In the genomic region with DNA sequence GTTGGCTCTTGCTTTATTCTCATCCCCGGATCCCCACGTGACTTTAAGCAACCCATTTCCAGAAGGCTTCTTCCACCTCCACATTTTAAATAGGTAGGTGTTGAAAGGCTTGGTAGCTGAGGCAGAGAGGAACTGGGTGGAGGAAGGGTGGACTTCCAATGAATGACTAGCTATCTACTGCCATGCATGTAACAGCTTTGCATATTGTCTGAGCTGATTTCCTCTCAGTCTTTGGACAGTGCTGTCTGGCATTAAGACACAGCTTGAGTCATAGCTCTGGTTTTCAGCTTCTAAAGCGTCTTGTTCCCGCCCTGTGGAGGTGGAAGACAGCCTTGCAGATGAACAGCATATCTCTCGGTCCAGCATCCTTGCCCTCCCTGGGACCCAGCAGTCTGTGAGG, we compare ENCODE assay signal across 17 mouse cellular contexts. TPM values are rescaled to one million over a fixed set of nuclear protein-coding genes. Genes with fewer than 3 reads are reported as not detected.
DNase-seq lines count a peak whose midpoint lies in the region; ATAC-seq and TF ChIP-seq lines count a peak whose summit lies in the region.
"Had no signal": no experiment of that assay in that cellular context is flagged by ENCODE, and none has a peak within 500 bp of the region (broad histone marks: within the 10 kb centered on the region; RNA-seq: fewer than 3 reads in every experiment).

No protein-coding gene starts in this region.

- H3K4me3 ChIP-seq in limb, embryonic 15.5 days: no peak overlapping the region
- H3K4me3 ChIP-seq in limb, embryonic 10.5 days: no peak overlapping the region
- H3K4me3 ChIP-seq in myocyte: no peak overlapping the region
- H3K4me3 ChIP-seq: embryonic facial prominence, embryonic 15.5 days; left cerebral cortex, adult 2 months; midbrain, embryonic 13.5 days had no signal

- no peak for DNase-seq in limb, embryonic 10.5 days (ENCODE audit: low spot score)
- DNase-seq in 416B (ENCODE audit: low read depth): peak; percentile 33
- peak; percentile 68 for DNase-seq in Muller cell, postnatal 12 days (ENCODE audit: inconsistent ontology term)
- DNase-seq in right cerebral cortex, postnatal 25 days: no peak
- DNase-seq in lung, postnatal 4 days: no peak
- no peak for DNase-seq in layer of hippocampus, postnatal 14 days (ENCODE audit: low spot score in 2 of 2)
- DNase-seq: adrenal gland, postnatal 25 days; gastrocnemius, postnatal 36 days; kidney, adult 2 months; lung, embryonic 14.5 days had no signal

- TF ChIP-seq POLR2A in myocyte (IDR thresholded peaks at IDR 0.05; ENCODE audit: insufficient read length, low read depth): no peak

- WGBS in limb, embryonic 15.5 days: 67% methylated on average over 5 of the region's 5 CpGs
- 81% methylated on average over 5 of the region's 5 CpGs for WGBS in limb, embryonic 10.5 days

- peaks cover 52% of the 10 kb centered on the region for H3K4me1 ChIP-seq in limb, embryonic 15.5 days
- peaks cover 61% of the 10 kb centered on the region for H3K4me1 ChIP-seq in limb, embryonic 10.5 days

- H3K9ac ChIP-seq in limb, embryonic 15.5 days: no peak overlapping the region
- H3K9ac ChIP-seq: embryonic facial prominence, embryonic 15.5 days; lung, embryonic 14.5 days; midbrain, embryonic 13.5 days had no signal

- no peaks in the 10 kb centered on the region for H3K27me3 ChIP-seq in limb, embryonic 15.5 days
- no peaks in the 10 kb centered on the region for H3K27me3 ChIP-seq in limb, embryonic 10.5 days (ENCODE audit: low read depth, poor library complexity, severe bottlenecking)
- H3K27me3 ChIP-seq in myocyte (ENCODE audit: control insufficient read depth, insufficient read depth, insufficient read length): no peaks in the 10 kb centered on the region
- H3K27me3 ChIP-seq: embryonic facial prominence, embryonic 15.5 days; midbrain, embryonic 13.5 days had no signal

- no peaks in the 10 kb centered on the region for H3K9me3 ChIP-seq in limb, embryonic 15.5 days
- no peaks in the 10 kb centered on the region for H3K9me3 ChIP-seq in limb, embryonic 10.5 days (replicated peaks)
- H3K9me3 ChIP-seq: embryonic facial prominence, embryonic 15.5 days; midbrain, embryonic 13.5 days had no signal

- no peak overlapping the region for H3ac ChIP-seq in myocyte (ENCODE audit: control insufficient read depth, insufficient read length)

- H3K27ac ChIP-seq in limb, embryonic 15.5 days: 0 out of 2 replicates have a peak overlapping the region, but pooled peaks have one; percentile 17
- H3K27ac ChIP-seq in limb, embryonic 10.5 days: no peak overlapping the region
- H3K27ac ChIP-seq: embryonic facial prominence, embryonic 15.5 days; left cerebral cortex, adult 2 months; midbrain, embryonic 13.5 days had no signal

- H3K36me3 ChIP-seq in limb, embryonic 15.5 days: no peaks in the 10 kb centered on the region
- no peaks in the 10 kb centered on the region for H3K36me3 ChIP-seq in limb, embryonic 10.5 days
- no peaks in the 10 kb centered on the region for H3K36me3 ChIP-seq in myocyte (ENCODE audit: control insufficient read depth, insufficient read depth)
- H3K36me3 ChIP-seq: embryonic facial prominence, embryonic 15.5 days; midbrain, embryonic 13.5 days had no signal

- no peak overlapping the region for H3K4me2 ChIP-seq in limb, embryonic 15.5 days
- H3K4me2 ChIP-seq in myocyte (ENCODE audit: low read depth): peak overlapping the region; percentile 45
- H3K4me2 ChIP-seq: embryonic facial prominence, embryonic 15.5 days; lung, embryonic 14.5 days; midbrain, embryonic 13.5 days had no signal

- H3K79me2 ChIP-seq in myocyte (ENCODE audit: control insufficient read depth, insufficient read depth): peaks cover 81% of the 10 kb centered on the region

- ATAC-seq in limb, embryonic 15.5 days (ENCODE audit: insufficient number of reproducible peaks, low FRiP score, low TSS enrichment, low read depth): no peak
- ATAC-seq: forebrain, embryonic 14.5 days; hindbrain, embryonic 16.5 days; midbrain, embryonic 13.5 days had no signal

TF ChIP-seq in myocyte, 11 proteins besides CTCF, POLR2A, EP300 and RAD21:
- TF ChIP-seq TCF12 (IDR thresholded peaks at IDR 0.05; ENCODE audit: insufficient read depth, poor library complexity, severe bottlenecking) (no peak), E2F4 (IDR thresholded peaks at IDR 0.05; ENCODE audit: insufficient read depth) (no peak), SRF (IDR thresholded peaks at IDR 0.05; ENCODE audit: control insufficient read depth, insufficient read length, low read depth) (no peak), CEBPB (IDR thresholded peaks at IDR 0.05; ENCODE audit: insufficient read depth, poor library complexity, severe bottlenecking) (no peak), POLR2AphosphoS2 (IDR thresholded peaks at IDR 0.05; ENCODE audit: insufficient read length, low read depth) (no peak), MYOG (IDR thresholded peaks at IDR 0.05; ENCODE audit: control insufficient read depth in 1 of 3, insufficient read depth in 1 of 3, insufficient read length in 2 of 3, low read depth in 2 of 3) (no peak), TCF3 (IDR thresholded peaks at IDR 0.05; ENCODE audit: insufficient read length, low read depth) (no peak), REST (IDR thresholded peaks at IDR 0.05; ENCODE audit: insufficient read depth, insufficient read length) (no peak), MAX (IDR thresholded peaks at IDR 0.05; ENCODE audit: low read depth) (no peak), MYOD1 (IDR thresholded peaks at IDR 0.05; ENCODE audit: control insufficient read depth in 1 of 3, insufficient read length in 2 of 3, low read depth in 2 of 3) (no peak)

RNA-seq across cellular contexts. Expression of gene Myo1e, which starts 54.5 kb away (rescaled TPM):
- 27.5 and 28.5 TPM in 2 replicates for polyA plus RNA-seq in limb, embryonic 15.5 days (2015; fragmentation: Nextera tagmentation; extraction: Ambion mirVana)
- polyA plus RNA-seq in limb, embryonic 10.5 days (2016; fragmentation: Nextera tagmentation; extraction: Ambion mirVana): 13.3 and 18.9 TPM in 2 replicates
- 26.5 TPM for polyA plus RNA-seq in myocyte (2012; fragmentation: generic; extraction: Trizol)
- total RNA-seq in layer of hippocampus, postnatal 14 days (2021): 10 to 100 TPM in 1 of 2 experiments, 1 to 10 TPM in 1; 9.5 to 11.1 TPM

Comparison
In these comparisons a context has a peak if more than half of its experiments do, and no peak if none do; other contexts are left out.
1. DNase-seq: peak in 416B (single experiment) and Muller cell, postnatal 12 days (single experiment); none in limb, embryonic 10.5 days (single experiment), right cerebral cortex, postnatal 25 days (single experiment), lung, postnatal 4 days (0 of 2) and layer of hippocampus, postnatal 14 days (0 of 2).